Mouse (Mus musculus) erythroblast, adult 5-6 weeks (primary cell): Measurements from ENCODE around the gene Sesn1. TPM values are rescaled to one million over a fixed set of nuclear protein-coding genes. Genes with fewer than 3 reads are reported as not detected.

Experiments
- ATAC-seq: replicated peaks from 2 replicates; pipeline ENCODE4 v1.8.0; 2016; ENCODE audit warnings: moderate number of reproducible peaks, mild to moderate bottlenecking, moderate TSS enrichment, inconsistent platforms; ENCODE audit not compliant: poor library complexity, low FRiP score, severe bottlenecking
- total RNA-seq, 2 experiments: library from RNA; stranded (forward) in 1 of 2; stranded (reverse) in 1 of 2; fragments of 150-400 nt in 1 of 2; fragments of 200-764, 138-1000 nt in 1 of 2; gene quantifications; 2 replicates each; pipeline versions ENCODE4 v1.2.3 to v1.2.4; 2015 to 2017; ENCODE audit warnings: low replicate concordance in 2 of 2

Gene Sesn1
- total RNA-seq, 2 experiments from 2014 or later, result 112 to 167 TPM

- ATAC-seq, result no peak
Observed at GRCm38 (mm10) chr10:41957421-41958225, 147.9 kb downstream of the Sesn1 start.

Other genes starting within 250 kb of the Sesn1 start
- 0.42 TPM in 1 of 2 replicates, not detected in the other for gene Ccdc162, start 93.3 kb upstream of the Sesn1 start, total RNA-seq (2015; ENCODE audit: low replicate concordance)
- gene Ccdc162, start 93.3 kb upstream of the Sesn1 start, total RNA-seq (2017; ENCODE audit: low replicate concordance), result 0.51 TPM in 1 of 2 replicates, not detected in the other
- 11.5 and 12.7 TPM in 2 replicates for gene Cep57l1, start 64 bp upstream of the Sesn1 start, total RNA-seq (2015; ENCODE audit: low replicate concordance)
- gene Cep57l1, start 64 bp upstream of the Sesn1 start, total RNA-seq (2017; ENCODE audit: low replicate concordance), result 7.1 and 12.5 TPM in 2 replicates
- gene Armc2, start 208.5 kb downstream of the Sesn1 start, total RNA-seq (2015; ENCODE audit: low replicate concordance), result not detected in 2 replicates
- not detected in 2 replicates for gene Armc2, start 208.5 kb downstream of the Sesn1 start, total RNA-seq (2017; ENCODE audit: low replicate concordance)